Mouse (Mus musculus): Measurements from ENCODE around the gene Dnmt3b.
A peak's percentile ranks its signal among the peaks of the same experiment; 100 is the strongest.

Gene Dnmt3b

DNA sequence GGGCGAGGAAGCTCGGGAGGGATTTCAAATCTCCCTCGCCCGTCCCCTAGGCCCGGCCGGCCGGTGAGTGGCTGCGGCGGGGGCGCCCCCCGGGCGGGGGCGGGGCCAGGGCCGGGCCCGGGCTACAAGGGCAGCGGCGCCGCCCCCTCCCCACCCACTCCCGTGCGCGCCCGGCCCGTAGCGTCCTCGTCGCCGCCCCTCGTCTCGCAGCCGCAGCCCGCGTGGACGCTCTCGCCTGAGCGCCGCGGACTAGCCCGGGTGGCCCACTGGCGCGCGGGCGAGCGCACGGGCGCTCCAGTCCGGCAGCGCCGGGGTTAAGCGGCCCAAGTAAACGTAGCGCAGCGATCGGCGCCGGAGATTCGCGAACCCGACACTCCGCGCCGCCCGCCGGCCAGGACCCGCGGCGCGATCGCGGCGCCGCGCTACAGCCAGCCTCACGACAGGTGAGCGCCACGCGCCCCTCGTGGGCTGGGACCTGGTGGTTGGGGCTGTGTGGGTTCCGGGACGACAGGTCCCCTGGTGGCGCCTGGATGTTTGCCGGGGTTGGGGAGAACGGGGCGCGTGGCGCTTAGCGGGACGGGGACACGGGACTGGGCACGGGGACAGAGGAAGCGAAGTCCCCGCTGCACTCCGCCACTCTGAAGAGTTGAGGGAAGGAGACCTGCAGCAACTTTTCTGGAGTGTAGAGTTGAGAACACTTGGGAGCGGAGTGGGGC lies at the start of gene Dnmt3b:
TSS of gene Dnmt3b (plus strand) at position 153 of the 716 bp plus-strand sequence.
- peak; percentile 48 to 49 for DNase-seq

DNA sequence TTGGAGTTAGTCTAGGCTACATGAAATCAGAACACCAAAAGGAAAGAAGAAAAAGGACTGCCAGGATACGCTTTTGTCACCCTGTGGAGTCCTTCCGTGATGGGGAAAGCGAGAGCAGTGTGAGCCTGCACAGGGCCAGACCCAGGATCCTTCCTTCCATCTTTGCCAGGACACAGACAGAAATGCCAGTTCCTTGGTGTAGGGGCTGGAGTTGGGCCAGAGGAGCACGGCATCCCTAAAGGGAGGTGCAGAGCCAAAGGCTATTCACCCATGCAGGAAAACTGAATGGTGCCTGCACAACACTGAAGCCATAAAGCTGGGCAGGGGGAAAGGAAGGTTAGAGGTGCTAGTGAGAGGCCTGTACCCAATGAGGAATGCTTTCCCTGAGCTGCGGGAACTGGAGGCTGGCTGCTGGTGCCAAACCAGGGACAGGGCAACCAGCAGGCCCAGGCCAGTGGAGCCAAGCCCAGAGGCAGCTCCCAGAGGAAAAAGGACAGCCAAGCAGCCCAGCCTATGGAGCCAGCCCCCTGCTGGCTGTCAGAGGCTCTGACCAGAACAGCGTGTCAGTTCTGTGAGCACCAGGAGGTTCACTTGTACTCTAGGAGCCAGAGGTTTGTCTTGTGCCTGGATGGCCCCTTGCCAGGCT lies 49.1 kb upstream of the Dnmt3b start:
- no peak for DNase-seq

DNA sequence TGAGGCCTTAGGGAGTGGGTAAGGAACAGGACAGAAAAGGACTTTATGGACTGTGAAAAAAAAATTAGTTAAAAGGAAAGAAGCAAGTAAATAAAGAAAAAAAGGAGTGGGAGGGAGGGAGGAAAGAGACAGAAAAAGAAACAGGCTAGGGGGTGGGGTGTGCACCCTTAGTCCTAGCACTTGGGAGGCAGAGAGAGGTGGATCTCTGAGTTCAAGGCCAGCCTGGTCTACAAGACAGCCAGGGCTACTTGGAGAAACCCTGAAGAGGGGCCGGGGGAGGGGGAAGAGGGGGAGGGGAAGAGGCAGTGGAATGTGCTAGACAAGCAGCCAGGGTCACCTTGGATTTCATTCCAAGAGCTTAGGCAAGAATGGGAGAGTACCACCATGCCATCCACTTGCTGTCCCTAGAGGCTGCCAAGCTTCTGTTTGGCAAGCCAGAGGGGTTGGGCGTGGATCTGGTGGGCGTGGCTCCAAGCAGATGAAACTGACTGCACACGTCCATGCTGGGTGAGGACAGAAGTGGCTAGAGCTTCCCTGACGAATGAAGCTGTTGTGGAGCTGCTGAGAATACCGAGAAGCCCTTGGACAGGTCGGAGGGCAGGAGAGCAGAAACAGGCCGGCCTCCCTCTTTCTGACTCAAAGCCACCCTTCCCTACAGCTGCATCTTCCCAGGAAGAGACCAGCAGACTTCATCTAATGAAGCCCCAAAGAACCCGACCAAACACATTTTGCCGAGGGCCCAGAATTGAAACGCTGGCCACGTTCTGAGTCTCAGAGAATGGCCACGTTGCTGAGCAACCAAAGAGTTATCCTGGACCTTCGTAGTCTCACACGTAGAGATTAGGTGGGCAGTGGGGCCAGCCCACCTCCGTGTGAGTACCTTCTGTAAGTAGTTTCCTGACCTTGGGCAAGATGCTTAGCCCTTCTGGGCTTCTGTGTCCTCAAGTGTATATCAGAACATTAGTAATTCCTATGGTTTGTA lies 48.3 kb upstream of the Dnmt3b start:
- DNase-seq = no peak

DNA sequence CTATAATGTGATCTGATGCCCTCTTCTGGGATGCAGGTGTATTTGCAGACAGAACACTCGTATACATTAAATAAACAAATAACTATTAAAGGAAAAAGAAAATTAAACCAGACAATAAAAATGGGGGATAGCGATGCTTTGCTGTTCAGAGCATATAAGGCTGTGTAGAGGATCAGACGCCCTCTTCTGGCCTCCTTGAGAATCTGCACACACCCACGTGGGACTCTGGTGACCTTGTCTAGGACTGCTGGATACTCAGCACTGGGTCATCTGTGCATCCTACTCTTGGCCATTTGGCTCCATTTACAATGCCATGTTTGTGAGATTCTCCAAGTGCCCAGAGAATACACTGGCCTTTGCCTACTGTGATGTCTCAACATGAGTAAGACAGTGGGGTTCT lies 45.5 kb upstream of the Dnmt3b start:
- DNase-seq = no peak

- peak; percentile 51 for DNase-seq
These were observed 42.8 kb upstream of the Dnmt3b start for GRCm38 (mm10) chr2:153606421-153606820.

GRCm38 (mm10) chr2:153607870-153608515 lies 41.3 kb upstream of the Dnmt3b start:
- DNase-seq = peak; percentile 33 to 51

DNA sequence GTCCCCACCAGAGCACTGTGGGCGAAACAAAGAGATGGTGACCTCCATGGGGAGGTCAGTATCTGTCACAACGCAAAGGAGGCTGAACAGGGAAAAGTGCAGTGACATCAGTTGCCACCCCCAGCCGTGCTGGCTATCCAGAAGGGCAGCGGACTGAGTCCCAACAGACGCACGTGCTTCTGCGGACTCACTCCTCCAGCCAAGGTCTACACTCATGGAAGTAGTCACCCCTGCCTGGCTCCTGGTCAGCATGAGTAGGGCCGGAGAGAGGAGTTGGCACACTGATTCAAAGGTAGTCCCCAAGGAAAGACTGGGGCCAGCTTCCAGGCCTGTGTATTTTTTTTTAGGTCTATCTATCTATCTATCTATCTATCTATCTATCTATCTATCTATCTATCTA lies 40.2 kb upstream of the Dnmt3b start:
- no peak for DNase-seq

GRCm38 (mm10) chr2:153609548-153609947 lies 39.7 kb upstream of the Dnmt3b start:
- peak; percentile 67 to 70 for DNase-seq

DNA sequence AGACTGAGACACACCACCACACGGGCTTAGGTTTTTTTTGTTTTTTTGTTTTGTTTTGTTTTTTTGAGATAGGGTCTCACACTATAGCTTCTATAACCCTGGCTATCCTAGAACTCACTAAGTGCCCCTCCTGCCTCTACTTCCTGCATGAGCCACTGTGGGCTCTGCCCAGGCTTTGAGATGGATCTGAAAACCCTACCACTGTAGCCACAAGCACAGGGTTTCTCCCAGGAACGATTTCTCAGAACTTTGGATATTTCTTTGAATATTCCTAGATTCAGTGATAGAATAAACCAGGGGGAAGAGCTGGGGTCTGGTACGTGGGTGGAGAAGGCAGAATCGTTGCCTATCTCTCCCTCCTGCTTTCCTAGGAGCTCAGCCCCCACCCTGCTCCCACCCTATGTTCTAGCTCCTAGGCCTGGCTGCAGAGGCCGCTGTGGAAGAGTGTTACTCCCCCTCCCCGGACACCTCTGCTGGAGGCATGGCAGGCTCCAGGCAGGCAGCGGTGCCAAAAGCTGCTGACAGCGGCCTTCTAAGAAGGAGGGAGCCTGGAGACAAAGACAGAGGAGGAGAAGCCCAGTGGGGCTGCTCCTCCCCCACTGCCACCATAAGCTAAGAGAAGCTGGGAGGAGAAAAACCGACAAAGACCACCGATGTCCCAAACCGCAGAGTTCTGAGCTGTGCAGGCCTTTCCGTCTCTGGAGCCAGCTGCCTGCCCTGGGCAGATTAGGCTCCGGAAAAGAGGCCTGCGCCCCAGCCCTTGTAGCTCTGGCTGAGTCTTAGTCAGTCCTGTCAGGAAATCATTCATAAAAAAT lies 38.6 kb upstream of the Dnmt3b start:
- no peak for DNase-seq

- no peak for DNase-seq
These were observed 38.0 kb upstream of the Dnmt3b start for GRCm38 (mm10) chr2:153611241-153611630.

GRCm38 (mm10) chr2:153611743-153612142 lies 37.5 kb upstream of the Dnmt3b start:
- DNase-seq = no peak

- DNase-seq = no peak
These were observed 36.5 kb upstream of the Dnmt3b start for GRCm38 (mm10) chr2:153612594-153613281.

DNA sequence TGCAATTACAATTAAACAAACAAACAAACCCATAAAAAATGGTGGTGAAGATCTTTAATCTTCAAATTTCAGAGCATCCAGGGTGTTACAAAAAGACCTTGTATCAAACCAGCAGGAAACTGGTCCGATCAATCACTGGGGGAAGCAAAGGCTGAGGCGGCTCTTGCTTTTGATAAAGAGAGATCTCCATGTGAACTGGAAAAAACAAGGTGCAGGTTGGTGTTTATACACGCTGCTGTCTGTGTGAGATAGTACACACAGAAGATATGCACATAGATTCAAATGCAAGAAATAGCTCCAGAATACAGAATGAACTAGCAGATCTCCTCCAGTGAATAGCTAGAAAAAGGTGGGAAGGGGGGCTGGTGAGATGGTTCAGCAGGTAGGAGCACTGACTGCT lies 32.4 kb upstream of the Dnmt3b start:
- no peak for DNase-seq

DNA sequence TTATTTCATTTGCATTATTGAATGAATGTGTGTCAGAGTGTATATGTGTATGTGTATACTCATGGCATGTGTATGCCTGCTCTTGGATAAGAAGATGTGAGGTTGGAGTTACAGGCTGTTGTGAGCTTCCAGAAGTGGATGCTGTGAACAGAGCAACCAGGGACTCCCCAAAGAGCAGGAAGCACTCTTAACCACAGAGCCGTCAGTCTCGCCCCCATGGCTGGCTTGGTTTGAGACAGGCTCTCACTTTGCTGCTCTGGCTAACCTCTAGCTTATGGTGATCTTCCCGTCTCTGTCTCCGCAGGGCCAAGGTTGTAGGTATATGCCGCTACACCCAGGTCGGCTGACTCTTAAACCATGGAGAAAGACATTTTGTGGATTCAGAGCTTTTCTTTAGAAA lies 30.8 kb upstream of the Dnmt3b start:
- no peak for DNase-seq

DNA sequence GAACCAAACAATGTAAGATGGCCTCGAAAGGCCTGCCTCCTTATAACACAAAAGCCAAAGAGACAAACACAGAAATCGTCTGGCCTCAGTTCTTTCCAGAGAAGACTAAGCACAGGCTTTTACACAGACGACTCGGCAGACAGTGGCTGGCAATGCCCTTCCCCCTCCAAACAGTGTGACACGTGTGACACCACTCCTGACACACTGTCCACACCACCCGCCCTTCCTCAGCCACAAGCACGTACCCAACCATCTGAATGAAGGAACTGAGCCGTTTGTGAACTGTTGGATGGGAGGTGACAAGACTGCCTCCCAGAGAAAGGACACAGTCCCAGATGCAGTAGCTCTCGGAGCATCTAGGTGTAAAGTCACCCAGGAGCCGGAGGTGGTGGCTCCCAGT lies 30.4 kb upstream of the Dnmt3b start:
- no peak for DNase-seq

GRCm38 (mm10) chr2:153622449-153622848 lies 26.8 kb upstream of the Dnmt3b start:
- DNase-seq = no peak

DNA sequence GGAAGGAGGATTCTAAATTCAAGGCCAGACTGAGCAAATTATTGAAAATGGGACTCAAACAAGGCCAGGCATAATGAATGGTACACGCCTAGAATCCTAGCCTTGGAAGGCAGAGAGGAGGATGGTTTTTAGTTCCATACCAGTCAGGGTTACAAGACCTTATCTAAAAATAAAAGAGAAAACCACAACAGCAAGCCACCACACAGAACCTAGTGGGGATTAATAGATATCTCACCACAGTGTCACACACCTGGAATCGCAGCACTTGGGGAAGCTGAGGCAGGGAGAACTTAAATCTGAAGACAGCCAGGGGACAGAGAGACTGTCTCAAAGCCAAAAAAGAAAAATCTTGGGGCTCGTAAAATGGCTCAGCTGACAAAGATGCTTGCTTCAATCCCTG lies 18.3 kb upstream of the Dnmt3b start:
- DNase-seq = no peak

- peak; percentile 86 to 88 for DNase-seq
These were observed 17.0 kb upstream of the Dnmt3b start, which contains the start of gene Commd7 for GRCm38 (mm10) chr2:153631976-153632870. TSS of gene Commd7 (minus strand) at chr2:153632781.

GRCm38 (mm10) chr2:153632871-153633226 lies 16.4 kb upstream of the Dnmt3b start:
- DNase-seq = no peak

DNA sequence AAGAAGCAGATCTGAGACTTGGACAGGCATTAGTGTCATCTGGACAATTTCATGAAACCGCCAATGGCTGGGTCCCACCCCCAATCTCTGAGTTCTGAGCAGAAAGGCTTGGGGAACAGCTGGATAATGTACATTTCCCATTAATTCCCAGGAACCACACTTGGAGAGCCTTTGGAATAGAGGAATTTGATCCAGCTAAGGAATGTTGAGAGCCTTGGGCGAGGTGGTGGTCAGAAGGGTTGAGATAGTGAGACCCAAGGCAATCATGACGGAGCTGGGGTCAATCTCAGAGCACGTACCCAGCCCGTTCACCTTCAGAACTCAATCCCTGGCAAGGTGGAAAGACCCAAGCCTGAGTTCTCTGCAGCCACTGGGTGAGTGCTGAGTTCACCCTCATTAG lies 16.0 kb upstream of the Dnmt3b start:
- DNase-seq = no peak
